Mouse (Mus musculus): ENCODE data around the gene Sec14l4. TPM values are rescaled to one million over a fixed set of nuclear protein-coding genes. Genes with fewer than 3 reads are reported as not detected.

The Sec14l4 gene
- polyA plus RNA-seq, 1 experiment from 2014 or later: not detected

GRCm38 (mm10) chr11:4087267-4087666 is 56.0 kb downstream of the Sec14l4 start:
- peaks cover 7% of the 10 kb centered on the region; the same call in 1 of the 2 replicates for H3K4me1 ChIP-seq
- no peak overlapping the region for H3K4me3 ChIP-seq (replicated peaks)
- ATAC-seq (ENCODE audit: low FRiP score): no peak
- WGBS: 46% methylated on average over 2 of the region's 2 CpGs
- no peak overlapping the region for H3K4me2 ChIP-seq
- H3K27ac ChIP-seq (replicated peaks): 0 out of 2 replicates have a peak overlapping the region, but pooled peaks have one; percentile 15
- peaks cover 15% of the 10 kb centered on the region for H3K36me3 ChIP-seq
- H3K9ac ChIP-seq (replicated peaks): no peak overlapping the region
- H3K27me3 ChIP-seq (replicated peaks): no peaks in the 10 kb centered on the region
- H3K9me3 ChIP-seq (replicated peaks): no peaks in the 10 kb centered on the region

- Histone ChIP-seq H3K36me3 (peaks cover 15% of the 10 kb centered on the region), H3K27me3 (replicated peaks) (no peaks in the 10 kb centered on the region), H3K27ac (replicated peaks) (no peak overlapping the region), H3K9me3 (replicated peaks) (no peaks in the 10 kb centered on the region), H3K9ac (replicated peaks) (peak overlapping the region; percentile 52), H3K4me3 (replicated peaks) (peak overlapping the region; percentile 60), H3K4me1 (peaks cover 38% of the 10 kb centered on the region), H3K4me2 (peak overlapping the region; percentile 84)
- WGBS: 92% methylated on average over 18 of the region's 18 CpGs
- ATAC-seq (ENCODE audit: low FRiP score): no peak
These were observed 62.5 kb downstream of the Sec14l4 start for GRCm38 (mm10) chr11:4093459-4094377.

GRCm38 (mm10) chr11:4094378-4095170 is 63.3 kb downstream of the Sec14l4 start:
- WGBS: 6% methylated on average over 23 of the region's 24 CpGs
- Histone ChIP-seq H3K4me1 (peaks cover 38% of the 10 kb centered on the region), H3K36me3 (peaks cover 15% of the 10 kb centered on the region), H3K9me3 (replicated peaks) (no peaks in the 10 kb centered on the region), H3K9ac (replicated peaks) (peak overlapping the region; percentile 52), H3K27me3 (replicated peaks) (no peaks in the 10 kb centered on the region), H3K4me3 (replicated peaks) (peak overlapping the region; percentile 60), H3K4me2 (peak overlapping the region; percentile 84), H3K27ac (replicated peaks) (peak overlapping the region; percentile 87)
- ATAC-seq (ENCODE audit: low FRiP score): no peak

GRCm38 (mm10) chr11:4095171-4096053 is 64.2 kb downstream of the Sec14l4 start, which contains the start of gene Mtfp1:
Gene Mtfp1 (minus strand): TSS chr11:4095445.
- no peak for ATAC-seq (ENCODE audit: low FRiP score)
- WGBS: 6% methylated on average over 33 of the region's 34 CpGs
- peak within 1 kb of the TSS; percentile 92 for H3K27ac ChIP-seq (replicated peaks)
- H3K9ac ChIP-seq (replicated peaks): peak within 1 kb of the TSS; percentile 52
- no peaks in the 10 kb centered on the region for H3K9me3 ChIP-seq (replicated peaks)
- no peaks in the 10 kb centered on the region for H3K27me3 ChIP-seq (replicated peaks)
- H3K36me3 ChIP-seq: peaks cover 15% of the 10 kb centered on the region
- peak within 1 kb of the TSS; percentile 60 for H3K4me3 ChIP-seq (replicated peaks)
- peaks cover 38% of the 10 kb centered on the region for H3K4me1 ChIP-seq
- peak within 1 kb of the TSS; percentile 84 for H3K4me2 ChIP-seq

GRCm38 (mm10) chr11:4096054-4096984 is 65.1 kb downstream of the Sec14l4 start:
- 3% methylated on average over 45 of the region's 45 CpGs for WGBS
- Histone ChIP-seq H3K4me2 (peak overlapping the region; percentile 84), H3K9me3 (replicated peaks) (no peaks in the 10 kb centered on the region), H3K27me3 (replicated peaks) (no peaks in the 10 kb centered on the region), H3K4me3 (replicated peaks) (peak overlapping the region; percentile 60), H3K9ac (replicated peaks) (peak overlapping the region; percentile 77), H3K36me3 (peaks cover 8% of the 10 kb centered on the region), H3K4me1 (peaks cover 38% of the 10 kb centered on the region), H3K27ac (replicated peaks) (peak overlapping the region; percentile 92)
- peak; percentile 96 for ATAC-seq (ENCODE audit: low FRiP score)

- Histone ChIP-seq H3K4me1 (peaks cover 38% of the 10 kb centered on the region), H3K4me2 (peak overlapping the region; percentile 84), H3K27me3 (replicated peaks) (no peaks in the 10 kb centered on the region), H3K9me3 (replicated peaks) (no peaks in the 10 kb centered on the region), H3K9ac (replicated peaks) (peak overlapping the region; percentile 77), H3K36me3 (no peaks in the 10 kb centered on the region), H3K27ac (replicated peaks) (peak overlapping the region; percentile 92), H3K4me3 (replicated peaks) (peak overlapping the region; percentile 60)
- WGBS: 29% methylated on average over 10 of the region's 10 CpGs
- peak; percentile 54 for ATAC-seq (ENCODE audit: low FRiP score)
These were observed 65.9 kb downstream of the Sec14l4 start for GRCm38 (mm10) chr11:4097091-4097621.

Other genes with a start within 250 kb of the Sec14l4 start
- 28.8 and 33.9 TPM in 2 replicates for gene Osbp2, start 167.6 kb upstream of the Sec14l4 start, polyA plus RNA-seq (2015; fragmentation: Nextera tagmentation; extraction: Ambion mirVana)
- 0.38 and 0.49 TPM in 2 replicates for gene 4921536K21Rik, start 136.4 kb upstream of the Sec14l4 start, polyA plus RNA-seq (2015; fragmentation: Nextera tagmentation; extraction: Ambion mirVana)
- 21.9 and 22.2 TPM in 2 replicates for gene Dusp18, start 136.2 kb upstream of the Sec14l4 start, polyA plus RNA-seq (2015; fragmentation: Nextera tagmentation; extraction: Ambion mirVana)
- 16.5 and 19.8 TPM in 2 replicates for gene Slc35e4, start 116.8 kb upstream of the Sec14l4 start, polyA plus RNA-seq (2015; fragmentation: Nextera tagmentation; extraction: Ambion mirVana)
- 24.6 and 31.4 TPM in 2 replicates for gene Tcn2, start 99.3 kb upstream of the Sec14l4 start, polyA plus RNA-seq (2015; fragmentation: Nextera tagmentation; extraction: Ambion mirVana)
- 48.1 and 64.4 TPM in 2 replicates for gene Pes1, start 67.5 kb upstream of the Sec14l4 start, polyA plus RNA-seq (2015; fragmentation: Nextera tagmentation; extraction: Ambion mirVana)
- gene 4930556J24Rik, start 54.7 kb upstream of the Sec14l4 start, polyA plus RNA-seq (2015; fragmentation: Nextera tagmentation; extraction: Ambion mirVana): not detected in 2 replicates
- 10.5 and 12.1 TPM in 2 replicates for gene Gal3st1, start 47.8 kb upstream of the Sec14l4 start, polyA plus RNA-seq (2015; fragmentation: Nextera tagmentation; extraction: Ambion mirVana)
- 0.19 and 0.40 TPM in 2 replicates for gene Sec14l3, start 33.4 kb downstream of the Sec14l4 start, polyA plus RNA-seq (2015; fragmentation: Nextera tagmentation; extraction: Ambion mirVana)
- gene Mtfp1, start 64.0 kb downstream of the Sec14l4 start, polyA plus RNA-seq (2015; fragmentation: Nextera tagmentation; extraction: Ambion mirVana): 13.1 and 14.3 TPM in 2 replicates
- gene Sec14l2, start 92.0 kb downstream of the Sec14l4 start, polyA plus RNA-seq (2015; fragmentation: Nextera tagmentation; extraction: Ambion mirVana): 3.7 and 4.5 TPM in 2 replicates
- 40.2 and 44.9 TPM in 2 replicates for gene Rnf215, start 103.7 kb downstream of the Sec14l4 start, polyA plus RNA-seq (2015; fragmentation: Nextera tagmentation; extraction: Ambion mirVana)
- 7.5 and 10.0 TPM in 2 replicates for gene Ccdc157, start 128.8 kb downstream of the Sec14l4 start, polyA plus RNA-seq (2015; fragmentation: Nextera tagmentation; extraction: Ambion mirVana)
- 41.8 and 47.4 TPM in 2 replicates for gene Sf3a1, start 128.9 kb downstream of the Sec14l4 start, polyA plus RNA-seq (2015; fragmentation: Nextera tagmentation; extraction: Ambion mirVana)
- 40.2 and 40.3 TPM in 2 replicates for gene Tbc1d10a, start 155.3 kb downstream of the Sec14l4 start, polyA plus RNA-seq (2015; fragmentation: Nextera tagmentation; extraction: Ambion mirVana)
- 5.5 and 17.4 TPM in 2 replicates for gene Castor1, start 186.8 kb downstream of the Sec14l4 start, polyA plus RNA-seq (2015; fragmentation: Nextera tagmentation; extraction: Ambion mirVana)
- gene Osm, start 205.0 kb downstream of the Sec14l4 start, polyA plus RNA-seq (2015; fragmentation: Nextera tagmentation; extraction: Ambion mirVana): 0.73 TPM in 1 of 2 replicates, not detected in the other
- gene Lif, start 226.1 kb downstream of the Sec14l4 start, polyA plus RNA-seq (2015; fragmentation: Nextera tagmentation; extraction: Ambion mirVana): 0.04 and 0.11 TPM in 2 replicates

Measured in neural tube, embryonic 15.5 days (tissue).